16 mouse cellular contexts compared by ENCODE assay signal in genomic region chr6:95619817-95620216, GRCm38 (mm10).
"Had no signal": no experiment of that assay in that cellular context is flagged by ENCODE, and none has a peak within 500 bp of the region (broad histone marks: within the 10 kb centered on the region; RNA-seq: fewer than 3 reads in every experiment).

No protein-coding gene starts in this region.

- H3K9ac ChIP-seq: neural tube, embryonic 13.5 days; neural tube, embryonic 15.5 days; stomach, embryonic 15.5 days had no signal

- H3K4me2 ChIP-seq: neural tube, embryonic 13.5 days; neural tube, embryonic 15.5 days; stomach, embryonic 15.5 days had no signal

- DNase-seq: retina, postnatal 1 day; right cerebral cortex, adult 18-20 months; right cerebral cortex, postnatal 14 days; right cerebral cortex, postnatal 25 days; right cerebral cortex, postnatal 4 days; spleen, adult 18-20 months; thymus, adult 18-20 months; thymus, adult 2 months; thymus, postnatal 14 days; thymus, postnatal 25 days; thymus, postnatal 36 days; thymus, postnatal 4 days had no signal

- H3K27ac ChIP-seq: neural tube, embryonic 13.5 days; neural tube, embryonic 15.5 days; stomach, embryonic 15.5 days; stomach, postnatal 0 days had no signal

- H3K36me3 ChIP-seq: neural tube, embryonic 13.5 days; neural tube, embryonic 15.5 days; stomach, embryonic 15.5 days had no signal

- H3K4me1 ChIP-seq: neural tube, embryonic 13.5 days had no signal

- H3K27me3 ChIP-seq: neural tube, embryonic 13.5 days; neural tube, embryonic 15.5 days; stomach, embryonic 15.5 days had no signal

- H3K4me3 ChIP-seq: neural tube, embryonic 13.5 days; neural tube, embryonic 15.5 days; stomach, embryonic 15.5 days had no signal

- H3K9me3 ChIP-seq: neural tube, embryonic 13.5 days; neural tube, embryonic 15.5 days; stomach, embryonic 15.5 days had no signal
